Mouse (Mus musculus): ENCODE results near the gene Trim63. TPM values are rescaled to one million over a fixed set of nuclear protein-coding genes. Genes with fewer than 3 reads are reported as not detected.

Gene Trim63
- polyA plus RNA-seq, 1 experiment from 2014 or later, result 0.39 TPM

DNA sequence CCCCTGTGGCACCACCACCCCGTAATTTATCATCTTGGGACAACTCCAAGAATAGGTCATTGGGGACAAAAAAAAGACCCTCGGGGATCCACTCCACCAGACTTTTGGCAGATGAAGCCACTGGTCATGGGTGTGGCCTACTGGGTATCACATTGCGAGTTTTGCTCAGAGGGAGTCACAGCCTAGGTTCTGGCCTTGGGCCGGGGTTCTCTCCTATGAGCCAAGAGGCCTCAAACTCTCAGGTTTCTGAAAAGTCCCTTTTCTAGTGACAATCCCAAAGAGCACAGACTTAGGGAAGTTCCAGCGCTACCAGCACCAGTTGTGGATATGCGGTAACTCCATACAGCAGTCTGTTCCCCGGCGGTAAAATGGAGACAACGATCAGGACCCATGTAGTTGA lies 4.3 kb upstream of the Trim63 start:
- Histone ChIP-seq H3K36me3 (ENCODE audit: control insufficient read depth, insufficient read depth, low read length) (no peaks in the 10 kb centered on the region), H3K4me2 (ENCODE audit: low read depth, low read length) (no peak overlapping the region), H3K27ac (ENCODE audit: low read depth, low read length) (no peak overlapping the region), H3K9me3 (ENCODE audit: control insufficient read depth, low read length) (no peaks in the 10 kb centered on the region), H3K27me3 (ENCODE audit: control insufficient read depth, insufficient read depth, low read length) (no peaks in the 10 kb centered on the region), H3K4me1 (ENCODE audit: control insufficient read depth, insufficient read depth, low read length) (peaks cover 5% of the 10 kb centered on the region; the same call in 1 of the 2 replicates), H3K4me3 (ENCODE audit: low read depth, low read length) (no peak overlapping the region), H3K9ac (replicated peaks; ENCODE audit: low read depth, low read length) (no peak overlapping the region)
- WGBS, result 90% methylated on average over 9 of the region's 9 CpGs
- ATAC-seq (ENCODE audit: low read depth), result no peak

GRCm38 (mm10) chr4:134311784-134312183 lies 3.1 kb upstream of the Trim63 start:
- WGBS, result 90% methylated on average over 9 of the region's 9 CpGs
- H3K27me3 ChIP-seq (ENCODE audit: control insufficient read depth, insufficient read depth, low read length), result no peaks in the 10 kb centered on the region
- no peak overlapping the region for H3K4me3 ChIP-seq (ENCODE audit: low read depth, low read length)
- H3K36me3 ChIP-seq (ENCODE audit: control insufficient read depth, insufficient read depth, low read length), result no peaks in the 10 kb centered on the region
- no peak overlapping the region for H3K4me2 ChIP-seq (ENCODE audit: low read depth, low read length)
- peaks cover 5% of the 10 kb centered on the region; the same call in 1 of the 2 replicates for H3K4me1 ChIP-seq (ENCODE audit: control insufficient read depth, insufficient read depth, low read length)
- no peak overlapping the region for H3K9ac ChIP-seq (replicated peaks; ENCODE audit: low read depth, low read length)
- H3K9me3 ChIP-seq (ENCODE audit: control insufficient read depth, low read length), result no peaks in the 10 kb centered on the region
- H3K27ac ChIP-seq (ENCODE audit: low read depth, low read length), result no peak overlapping the region
- ATAC-seq (ENCODE audit: low read depth), result no peak

GRCm38 (mm10) chr4:134312341-134312740 lies 2.6 kb upstream of the Trim63 start:
- Histone ChIP-seq H3K4me1 (ENCODE audit: control insufficient read depth, insufficient read depth, low read length) (peaks cover 3% of the 10 kb centered on the region; the same call in 1 of the 2 replicates), H3K4me2 (ENCODE audit: low read depth, low read length) (no peak overlapping the region), H3K36me3 (ENCODE audit: control insufficient read depth, insufficient read depth, low read length) (no peaks in the 10 kb centered on the region), H3K27me3 (ENCODE audit: control insufficient read depth, insufficient read depth, low read length) (no peaks in the 10 kb centered on the region), H3K4me3 (ENCODE audit: low read depth, low read length) (no peak overlapping the region), H3K9ac (replicated peaks; ENCODE audit: low read depth, low read length) (no peak overlapping the region), H3K9me3 (ENCODE audit: control insufficient read depth, low read length) (no peaks in the 10 kb centered on the region), H3K27ac (ENCODE audit: low read depth, low read length) (no peak overlapping the region)
- ATAC-seq (ENCODE audit: low read depth), result no peak
- WGBS, result 91% methylated on average over 5 of the region's 5 CpGs

DNA sequence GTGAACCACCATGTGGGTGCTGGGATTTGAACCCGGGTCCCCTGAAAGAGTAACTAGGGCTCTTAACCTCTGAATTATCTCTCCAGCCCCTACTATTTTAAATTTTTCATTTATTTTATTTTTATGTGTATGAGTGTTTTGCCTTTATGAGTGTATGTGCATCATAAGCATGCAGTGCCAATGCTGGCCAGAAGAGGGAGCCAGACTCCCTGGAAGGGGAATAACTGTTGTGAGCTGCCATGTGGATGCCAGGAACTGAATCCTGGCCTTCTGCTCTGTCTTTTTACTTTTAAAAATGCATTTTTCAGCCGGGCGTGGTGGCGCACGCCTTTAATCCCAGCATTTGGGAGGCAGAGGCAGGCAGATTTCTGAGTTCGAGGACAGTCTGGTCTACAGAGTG lies 2.0 kb upstream of the Trim63 start:
- ATAC-seq (ENCODE audit: low read depth), result no peak
- H3K4me2 ChIP-seq (ENCODE audit: low read depth, low read length), result no peak overlapping the region
- H3K27me3 ChIP-seq (ENCODE audit: control insufficient read depth, insufficient read depth, low read length), result no peaks in the 10 kb centered on the region
- H3K4me3 ChIP-seq (ENCODE audit: low read depth, low read length), result no peak overlapping the region
- no peaks in the 10 kb centered on the region for H3K36me3 ChIP-seq (ENCODE audit: control insufficient read depth, insufficient read depth, low read length)
- WGBS, result 97% methylated on average over 6 of the region's 6 CpGs
- H3K27ac ChIP-seq (ENCODE audit: low read depth, low read length), result no peak overlapping the region
- no peaks in the 10 kb centered on the region for H3K9me3 ChIP-seq (ENCODE audit: control insufficient read depth, low read length)
- H3K4me1 ChIP-seq (ENCODE audit: control insufficient read depth, insufficient read depth, low read length), result no peaks in the 10 kb centered on the region
- H3K9ac ChIP-seq (replicated peaks; ENCODE audit: low read depth, low read length), result no peak overlapping the region

DNA sequence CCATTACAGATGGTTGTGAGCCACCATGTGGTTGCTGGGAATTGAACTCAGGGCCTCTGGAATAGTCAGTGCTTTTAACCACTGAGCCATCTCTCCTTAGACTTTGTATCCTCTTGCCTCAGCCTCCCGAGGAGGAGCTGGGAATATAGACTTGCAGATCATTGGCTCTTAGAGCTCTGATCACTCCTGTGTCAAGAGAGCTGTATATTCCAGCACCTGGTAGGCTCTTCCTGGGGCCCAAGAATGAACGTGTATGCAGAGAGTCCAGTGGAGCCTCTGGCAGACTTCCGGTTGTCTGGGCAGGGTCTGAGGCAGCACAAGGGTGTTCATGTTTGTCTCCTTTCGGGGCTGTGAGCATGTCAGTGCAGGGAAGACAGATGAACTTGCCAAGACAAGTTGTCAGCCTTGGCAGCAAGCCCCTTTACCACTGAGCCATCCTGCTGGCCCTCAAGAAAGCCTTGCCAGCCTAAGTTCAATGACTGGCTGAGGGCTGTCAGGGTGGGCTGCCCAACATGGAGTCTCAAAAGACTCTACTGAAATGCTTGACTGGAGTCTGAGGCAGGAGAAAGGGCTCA lies 752 bp upstream of the Trim63 start:
- no peaks in the 10 kb centered on the region for H3K4me1 ChIP-seq (ENCODE audit: control insufficient read depth, insufficient read depth, low read length)
- 76% methylated on average over 4 of the region's 4 CpGs for WGBS
- H3K9me3 ChIP-seq (ENCODE audit: control insufficient read depth, low read length), result no peaks in the 10 kb centered on the region
- no peaks in the 10 kb centered on the region for H3K27me3 ChIP-seq (ENCODE audit: control insufficient read depth, insufficient read depth, low read length)
- H3K4me3 ChIP-seq (ENCODE audit: low read depth, low read length), result no peak overlapping the region
- no peak overlapping the region for H3K9ac ChIP-seq (replicated peaks; ENCODE audit: low read depth, low read length)
- no peak for ATAC-seq (ENCODE audit: low read depth)
- no peak overlapping the region for H3K4me2 ChIP-seq (ENCODE audit: low read depth, low read length)
- H3K36me3 ChIP-seq (ENCODE audit: control insufficient read depth, insufficient read depth, low read length), result no peaks in the 10 kb centered on the region
- no peak overlapping the region for H3K27ac ChIP-seq (ENCODE audit: low read depth, low read length)

DNA sequence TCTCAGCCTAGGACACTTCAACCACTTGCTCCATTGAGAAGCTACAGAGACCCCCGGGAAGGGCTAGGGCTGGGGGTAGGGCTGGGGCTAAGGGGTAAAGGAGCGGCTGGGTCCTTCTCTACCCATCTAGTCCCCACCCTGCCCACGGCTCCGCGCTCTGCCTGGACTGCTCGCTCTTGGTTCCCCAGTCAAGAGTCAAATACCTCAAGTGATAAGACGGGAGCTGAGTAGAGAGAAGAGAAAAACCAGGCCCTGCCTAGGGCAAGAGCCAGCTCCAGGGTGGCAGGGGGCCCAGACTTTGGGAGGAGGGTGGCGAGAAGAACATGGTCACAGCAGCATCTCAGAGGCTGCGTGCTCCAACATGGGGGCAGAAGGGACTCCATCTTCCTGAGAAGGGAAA lies 550 bp downstream of the Trim63 start:
- H3K9ac ChIP-seq (replicated peaks; ENCODE audit: low read depth, low read length), result no peak overlapping the region
- ATAC-seq (ENCODE audit: low read depth), result no peak
- 86% methylated on average over 9 of the region's 9 CpGs for WGBS

GRCm38 (mm10) chr4:134316390-134316789 lies 1.5 kb downstream of the Trim63 start:
- WGBS, result 54% methylated on average over 16 of the region's 16 CpGs
- no peak for ATAC-seq (ENCODE audit: low read depth)
- H3K36me3 ChIP-seq (ENCODE audit: control insufficient read depth, insufficient read depth, low read length), result no peaks in the 10 kb centered on the region
- H3K4me3 ChIP-seq (ENCODE audit: low read depth, low read length), result no peak overlapping the region
- no peak overlapping the region for H3K4me2 ChIP-seq (ENCODE audit: low read depth, low read length)
- H3K9ac ChIP-seq (replicated peaks; ENCODE audit: low read depth, low read length), result no peak overlapping the region
- no peak overlapping the region for H3K27ac ChIP-seq (ENCODE audit: low read depth, low read length)
- no peaks in the 10 kb centered on the region for H3K27me3 ChIP-seq (ENCODE audit: control insufficient read depth, insufficient read depth, low read length)
- no peaks in the 10 kb centered on the region for H3K4me1 ChIP-seq (ENCODE audit: control insufficient read depth, insufficient read depth, low read length)
- no peaks in the 10 kb centered on the region for H3K9me3 ChIP-seq (ENCODE audit: control insufficient read depth, low read length)

More for the DNA sequence above, 550 bp downstream of the Trim63 start:
- H3K27ac ChIP-seq (ENCODE audit: low read depth, low read length), result no peak overlapping the region
- H3K4me1 ChIP-seq (ENCODE audit: control insufficient read depth, insufficient read depth, low read length), result no peaks in the 10 kb centered on the region
- H3K4me3 ChIP-seq (ENCODE audit: low read depth, low read length), result no peak overlapping the region
- H3K4me2 ChIP-seq (ENCODE audit: low read depth, low read length), result no peak overlapping the region
- no peaks in the 10 kb centered on the region for H3K9me3 ChIP-seq (ENCODE audit: control insufficient read depth, low read length)
- no peaks in the 10 kb centered on the region for H3K27me3 ChIP-seq (ENCODE audit: control insufficient read depth, insufficient read depth, low read length)
- H3K36me3 ChIP-seq (ENCODE audit: control insufficient read depth, insufficient read depth, low read length), result no peaks in the 10 kb centered on the region

- Histone ChIP-seq H3K36me3 (ENCODE audit: control insufficient read depth, insufficient read depth, low read length) (no peaks in the 10 kb centered on the region), H3K4me1 (ENCODE audit: control insufficient read depth, insufficient read depth, low read length) (no peaks in the 10 kb centered on the region), H3K9ac (replicated peaks; ENCODE audit: low read depth, low read length) (no peak overlapping the region), H3K4me2 (ENCODE audit: low read depth, low read length) (no peak overlapping the region), H3K9me3 (ENCODE audit: control insufficient read depth, low read length) (no peaks in the 10 kb centered on the region), H3K4me3 (ENCODE audit: low read depth, low read length) (no peak overlapping the region), H3K27ac (ENCODE audit: low read depth, low read length) (no peak overlapping the region), H3K27me3 (ENCODE audit: control insufficient read depth, insufficient read depth, low read length) (no peaks in the 10 kb centered on the region)
- 89% methylated on average over 5 of the region's 5 CpGs for WGBS
- no peak for ATAC-seq (ENCODE audit: low read depth)
Observed at GRCm38 (mm10) chr4:134319074-134319473, 4.2 kb downstream of the Trim63 start.

DNA sequence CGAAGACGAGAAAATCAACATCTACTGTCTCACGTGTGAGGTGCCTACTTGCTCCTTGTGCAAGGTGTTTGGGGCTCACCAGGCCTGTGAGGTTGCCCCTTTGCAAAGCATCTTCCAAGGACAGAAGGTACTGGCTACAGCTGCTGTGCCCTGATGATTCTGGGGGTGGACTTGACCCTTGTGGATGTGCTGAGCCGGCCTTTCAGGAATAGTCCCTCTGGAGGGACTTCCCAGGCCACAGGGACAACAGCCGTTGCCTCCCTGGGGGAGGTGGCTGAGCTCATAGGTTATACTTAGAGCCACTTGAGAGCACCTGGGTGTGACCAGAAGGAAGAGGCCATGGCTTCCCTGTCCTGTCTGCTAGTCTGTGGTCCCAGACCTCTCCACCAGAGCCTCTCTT lies 4.8 kb downstream of the Trim63 start:
- H3K4me1 ChIP-seq (ENCODE audit: control insufficient read depth, insufficient read depth, low read length), result no peaks in the 10 kb centered on the region
- H3K9me3 ChIP-seq (ENCODE audit: control insufficient read depth, low read length), result no peaks in the 10 kb centered on the region
- H3K36me3 ChIP-seq (ENCODE audit: control insufficient read depth, insufficient read depth, low read length), result no peaks in the 10 kb centered on the region
- ATAC-seq (ENCODE audit: low read depth), result no peak
- H3K4me2 ChIP-seq (ENCODE audit: low read depth, low read length), result no peak overlapping the region
- H3K27ac ChIP-seq (ENCODE audit: low read depth, low read length), result no peak overlapping the region
- no peaks in the 10 kb centered on the region for H3K27me3 ChIP-seq (ENCODE audit: control insufficient read depth, insufficient read depth, low read length)
- H3K4me3 ChIP-seq (ENCODE audit: low read depth, low read length), result no peak overlapping the region
- no peak overlapping the region for H3K9ac ChIP-seq (replicated peaks; ENCODE audit: low read depth, low read length)
- WGBS, result 66% methylated on average over 5 of the region's 5 CpGs

Measured in neural tube, embryonic 14.5 days (tissue).